Mouse (Mus musculus) c-Kit-positive CD71-positive TER-119-negative erythroid progenitor cells, embryonic 14.5 days (primary cell): ENCODE data around the gene Fbxl5.

Experiments
- DNase-seq: peaks from one replicate; pipeline ENCODE4 v3.0.0-alpha.2; 2013; ENCODE audit warnings: low read depth

Fbxl5 gene

DNA sequence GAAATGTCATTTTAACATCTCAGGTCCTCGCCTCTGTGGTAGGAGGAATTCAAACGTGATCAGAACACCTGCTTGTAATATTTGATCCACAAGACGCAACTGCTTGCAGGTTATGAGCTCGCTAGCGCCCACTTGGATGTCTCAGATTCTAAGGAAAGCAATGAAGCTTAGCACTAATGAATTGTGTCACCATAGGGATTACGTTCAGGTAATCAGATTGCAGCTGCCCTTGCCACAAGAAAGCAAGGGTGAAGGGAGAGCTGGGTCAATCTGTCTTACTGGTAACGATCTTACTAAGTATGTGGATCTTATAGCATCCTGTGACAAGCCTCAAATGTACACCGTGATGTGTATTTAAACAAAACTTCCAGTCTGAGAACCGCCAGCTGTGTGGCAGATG lies 5.9 kb upstream of the Fbxl5 start:
- DNase-seq = no peak

DNA sequence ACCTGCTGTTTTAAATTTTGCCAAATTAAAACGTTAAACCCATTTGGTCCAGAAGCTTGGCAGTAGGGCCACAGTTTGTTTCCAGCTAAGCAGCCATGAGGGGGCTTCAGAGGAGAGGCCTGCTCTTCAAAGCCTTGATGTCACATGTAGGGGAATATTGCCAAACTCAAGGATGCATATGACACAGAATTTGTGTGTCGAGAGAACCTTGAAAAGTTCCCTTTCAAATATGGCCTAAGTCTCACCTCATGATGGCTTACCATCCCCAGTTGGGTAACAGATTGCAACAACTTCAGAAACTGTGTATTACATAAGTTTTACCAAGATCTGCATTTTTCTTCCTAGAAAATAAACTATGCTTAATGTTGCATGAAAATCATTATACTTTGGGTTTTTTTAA lies 5.4 kb upstream of the Fbxl5 start:
- no peak for DNase-seq

DNA sequence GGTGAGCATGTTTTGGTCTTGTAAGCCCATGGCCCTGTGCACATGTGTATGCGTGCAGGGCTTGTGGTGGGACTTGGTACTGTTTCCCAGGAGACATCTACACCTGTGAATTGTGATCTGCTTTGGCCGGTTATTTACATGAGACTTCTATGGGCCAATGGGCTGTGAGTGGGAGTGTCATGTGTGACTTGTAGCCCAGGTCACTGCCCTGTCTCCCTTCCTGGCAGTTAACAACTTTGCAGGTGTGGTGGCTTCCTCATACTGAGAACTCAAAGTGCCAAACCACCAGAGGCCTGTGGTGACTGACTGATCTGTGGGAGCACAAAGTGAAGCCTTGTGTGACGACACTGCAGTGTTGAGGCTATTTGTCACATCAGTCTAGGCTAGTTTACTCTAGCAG lies 3.1 kb upstream of the Fbxl5 start:
- DNase-seq = no peak

DNA sequence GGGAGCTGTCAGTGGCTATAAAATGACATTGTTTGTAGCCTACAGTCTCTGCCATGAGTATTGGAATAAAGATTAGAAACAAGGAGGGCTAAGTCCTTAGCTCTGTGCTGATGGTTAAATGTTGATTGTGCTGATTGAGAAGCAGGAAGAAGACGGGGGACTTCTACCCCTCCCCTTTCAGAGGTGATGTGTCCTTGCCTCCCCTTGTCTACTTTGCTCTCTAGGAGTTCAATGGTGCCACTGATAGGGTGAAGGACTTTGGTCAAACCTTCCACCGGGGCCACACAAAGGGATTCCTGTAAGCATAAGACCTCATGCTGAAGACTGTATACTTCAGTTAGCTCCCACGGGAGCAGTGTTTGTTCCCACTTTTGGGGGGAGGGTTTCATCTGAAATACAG lies 1.4 kb upstream of the Fbxl5 start:
- DNase-seq = no peak

DNA sequence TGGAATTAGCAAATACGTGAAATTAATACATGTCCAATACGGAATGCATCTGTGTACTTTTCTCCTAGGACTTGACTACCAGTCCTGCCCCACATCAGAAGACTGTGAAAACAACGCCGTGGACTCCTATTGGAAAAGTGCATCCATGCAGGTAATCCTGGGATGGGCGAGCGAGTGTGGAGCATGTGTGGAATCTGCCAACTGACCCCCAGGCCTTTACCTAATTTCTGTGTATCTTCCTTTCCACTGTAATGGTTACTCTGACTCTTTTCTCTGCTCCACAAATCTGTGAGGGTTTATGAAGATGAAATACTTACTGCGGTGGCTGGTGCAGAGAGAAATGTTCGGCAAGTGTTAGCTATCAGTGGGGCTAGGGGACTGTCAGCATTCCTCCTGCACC lies 761 bp upstream of the Fbxl5 start:
- no peak for DNase-seq

DNA sequence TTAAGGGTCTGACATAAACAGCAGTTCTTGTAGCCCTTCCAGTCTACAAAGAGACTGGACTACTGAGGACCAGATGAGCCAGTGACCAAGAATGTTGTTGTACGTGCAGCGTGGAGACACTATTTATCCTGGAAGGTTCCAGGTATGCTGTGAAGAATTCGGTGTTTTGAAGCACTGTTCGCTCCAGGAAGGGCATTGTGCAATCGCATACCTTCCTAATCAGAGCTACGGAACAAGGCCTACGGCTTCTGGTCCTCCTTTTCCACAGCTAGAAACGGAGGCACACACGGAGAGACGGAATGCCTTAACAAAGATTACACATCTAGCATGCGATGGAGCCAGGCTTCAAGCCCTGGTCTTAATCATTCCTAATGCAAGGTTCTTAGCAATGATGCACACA lies 653 bp downstream of the Fbxl5 start:
- DNase-seq = no peak

DNA sequence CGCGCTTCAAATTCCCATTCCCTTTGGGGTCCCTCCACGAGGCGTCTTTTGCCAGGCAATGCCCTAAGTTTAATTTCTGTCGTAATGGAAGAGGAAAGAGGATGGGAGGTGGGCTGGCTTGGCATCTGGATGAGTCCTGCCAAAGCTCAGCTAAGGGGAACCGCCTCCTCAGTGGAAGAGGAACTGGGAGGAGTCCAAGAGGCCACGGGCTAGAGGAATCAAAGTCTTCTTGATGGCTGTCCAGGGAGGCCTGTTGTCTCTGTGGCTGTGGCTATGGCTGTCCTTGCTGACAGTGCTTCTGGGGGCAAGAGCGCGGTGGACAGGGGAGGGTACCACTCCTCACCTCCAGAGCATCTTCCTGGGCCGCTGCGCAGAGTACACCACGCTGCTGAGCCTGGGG lies 2.7 kb downstream of the Fbxl5 start, which contains the start of gene Bst1:
Bst1 (plus strand) TSS at position 191 of the 400 bp plus-strand sequence.
- DNase-seq = no peak

DNA sequence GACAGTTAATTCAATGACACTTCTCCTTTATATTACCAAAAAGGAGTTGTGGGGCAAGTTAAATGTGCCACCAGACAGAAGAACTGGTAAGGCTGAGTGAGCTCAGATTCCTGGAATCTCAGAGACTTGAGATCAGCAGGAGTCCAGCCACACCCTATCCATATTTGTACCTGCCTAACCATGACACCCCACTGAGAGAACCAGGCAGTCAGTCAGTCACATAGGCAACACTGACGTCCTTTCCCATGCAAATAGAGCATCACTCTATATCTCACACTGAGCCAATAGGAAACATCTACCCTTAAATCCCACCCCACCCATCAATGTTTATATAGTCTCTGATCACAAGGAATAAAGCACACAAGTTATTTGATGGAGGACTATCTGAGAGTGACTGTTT lies 5.7 kb downstream of the Fbxl5 start:
- DNase-seq = no peak

DNA sequence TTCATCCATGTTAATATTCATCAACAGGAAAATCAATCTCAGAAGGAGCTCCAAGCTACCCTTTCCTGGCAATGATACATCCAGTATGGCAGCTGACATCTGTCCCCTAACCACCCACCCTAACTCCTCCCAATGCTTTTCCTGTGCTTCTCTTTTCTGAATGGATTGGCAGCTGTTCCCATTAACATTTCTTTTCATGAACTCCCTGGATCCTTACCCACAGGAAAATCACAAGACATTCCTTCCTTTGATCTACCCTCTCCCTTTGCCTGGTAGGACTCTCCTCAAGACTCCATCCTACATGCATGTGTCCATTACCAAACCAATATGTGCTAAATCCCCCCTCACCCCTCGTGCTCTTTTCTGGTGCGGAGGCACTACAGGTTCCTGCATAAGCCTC lies 6.9 kb downstream of the Fbxl5 start:
- DNase-seq = no peak

DNA sequence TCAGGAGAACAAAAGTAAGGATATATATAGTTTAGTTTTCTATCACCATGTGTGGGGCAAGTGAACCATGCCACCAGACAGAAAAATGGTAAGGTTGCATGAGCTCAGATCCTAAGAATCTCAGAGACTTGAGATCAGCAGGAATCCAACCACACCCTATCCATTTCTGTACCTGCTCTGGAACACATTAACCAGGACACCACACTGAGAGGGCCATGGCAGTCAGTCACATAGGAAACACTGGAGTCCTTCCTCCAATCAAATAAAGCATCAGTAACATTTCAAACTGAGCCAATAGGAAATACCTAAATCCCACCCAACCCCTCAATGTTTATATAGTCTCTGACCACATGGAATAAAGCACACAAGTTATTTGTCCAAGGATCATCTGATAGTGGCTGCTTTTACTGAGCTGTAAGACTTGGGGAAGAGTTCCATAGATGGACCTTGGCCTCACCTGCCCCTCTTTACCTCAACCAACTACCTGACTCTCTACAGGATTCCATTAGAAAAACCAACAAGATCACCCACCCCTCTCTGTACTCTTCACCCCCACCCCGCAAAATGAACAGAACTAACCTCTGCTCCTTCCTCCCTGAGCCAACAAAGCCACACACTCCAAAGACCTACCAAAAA lies 10.9 kb downstream of the Fbxl5 start:
- no peak for DNase-seq

DNA sequence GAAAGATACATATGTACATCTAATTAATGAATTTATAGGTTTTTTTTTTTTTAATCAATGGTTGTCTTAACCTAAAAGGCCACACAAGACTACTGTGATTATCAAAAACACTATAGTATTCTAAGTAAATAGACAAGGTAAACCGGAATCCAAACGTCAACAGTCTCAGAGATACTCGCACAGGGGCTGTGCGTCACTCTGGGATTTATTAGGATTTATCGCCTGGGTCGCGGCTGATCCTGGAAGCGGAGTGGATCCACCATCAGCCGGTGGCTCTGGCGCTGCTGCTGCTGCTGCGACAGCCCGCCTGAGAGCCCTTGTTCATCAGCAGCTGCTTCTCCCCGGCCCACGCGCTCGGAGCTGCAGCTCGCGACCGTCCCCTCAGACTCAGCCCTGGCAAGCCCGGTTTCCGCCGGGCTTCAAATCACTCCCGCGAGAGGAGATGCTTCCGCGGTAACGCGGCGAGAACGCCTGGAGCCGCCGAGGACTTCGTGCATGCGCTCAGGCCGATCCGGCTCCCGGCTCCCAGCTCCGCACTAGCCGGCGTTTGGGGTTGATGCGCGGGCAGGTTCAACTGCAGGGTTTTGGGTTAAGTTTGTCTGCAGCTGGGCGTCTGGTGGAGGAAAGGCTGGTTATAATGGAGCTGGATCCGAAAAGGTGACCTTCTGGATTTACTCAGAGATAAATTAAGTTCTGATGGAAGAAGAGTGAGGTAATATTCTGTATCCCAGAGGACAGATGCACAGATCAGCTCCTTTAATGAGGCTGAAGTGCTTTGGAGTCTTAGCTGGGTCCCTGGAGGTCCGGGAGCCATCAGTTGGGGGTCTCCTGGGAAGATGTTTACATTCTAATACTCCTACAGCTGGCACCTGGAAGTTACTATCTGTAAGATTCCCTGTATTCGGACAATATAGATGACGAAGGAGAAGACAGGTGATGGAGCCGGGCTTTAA lies 13.4 kb downstream of the Fbxl5 start:
- DNase-seq = peak; percentile 7

DNA sequence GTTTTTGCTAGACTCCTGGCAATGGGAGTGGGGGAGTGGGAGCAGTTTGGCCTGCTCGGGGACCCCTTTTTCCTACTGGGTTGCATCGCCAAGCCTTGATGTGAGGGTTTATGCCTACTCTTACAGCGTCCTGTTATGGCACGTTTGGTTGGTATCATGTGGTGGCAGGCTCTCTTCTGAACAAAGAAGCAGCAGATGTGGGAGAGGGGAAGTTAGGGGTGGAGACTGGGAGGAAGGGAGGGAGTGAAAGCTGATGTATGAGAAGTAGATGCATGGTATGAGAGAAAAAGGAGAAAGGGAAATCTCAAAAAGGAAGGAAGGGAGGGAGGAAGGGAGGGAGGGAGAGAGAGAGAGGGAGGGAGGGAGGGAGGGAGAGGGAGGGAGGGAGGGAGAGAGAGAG lies 14.5 kb downstream of the Fbxl5 start:
- DNase-seq = no peak

DNA sequence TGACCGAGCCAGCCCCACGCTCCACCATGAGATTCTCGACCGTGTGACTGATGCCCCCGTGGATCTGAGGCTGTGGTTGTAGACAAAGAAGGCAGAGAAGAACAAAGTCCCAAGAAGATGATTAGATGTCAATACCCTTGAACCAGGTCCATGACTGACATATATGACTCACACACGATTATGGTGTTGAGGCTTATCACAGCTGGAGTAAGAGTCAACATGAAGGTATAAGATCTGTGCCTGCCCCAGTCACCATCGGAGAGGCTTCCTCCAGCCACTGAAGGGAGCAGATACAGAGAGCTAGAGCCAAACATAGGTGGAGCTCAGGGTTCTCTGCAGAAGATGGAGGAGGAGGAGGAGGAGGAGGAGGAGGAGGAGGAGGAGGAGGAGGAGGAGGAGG lies 15.1 kb downstream of the Fbxl5 start:
- no peak for DNase-seq

DNA sequence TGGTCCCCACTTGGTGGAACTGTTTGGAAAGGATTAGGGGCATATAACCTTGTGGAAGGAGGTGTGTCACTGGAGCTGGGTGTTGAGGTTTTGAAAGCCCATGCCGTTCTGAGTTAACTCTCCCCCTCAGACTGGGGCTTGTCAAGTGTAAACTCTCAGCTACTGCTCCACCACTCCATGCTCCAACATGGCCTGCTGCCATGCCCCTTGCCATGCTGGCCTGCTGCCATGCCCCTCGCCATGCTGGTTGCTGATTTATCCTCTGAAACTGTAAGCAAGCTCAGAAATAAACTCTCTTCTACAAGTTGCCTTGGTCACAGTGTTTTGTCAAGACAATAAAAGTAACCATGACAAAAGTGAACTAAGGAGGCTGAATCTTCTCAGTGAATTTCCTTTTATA lies 16.0 kb downstream of the Fbxl5 start:
- DNase-seq = no peak

DNA sequence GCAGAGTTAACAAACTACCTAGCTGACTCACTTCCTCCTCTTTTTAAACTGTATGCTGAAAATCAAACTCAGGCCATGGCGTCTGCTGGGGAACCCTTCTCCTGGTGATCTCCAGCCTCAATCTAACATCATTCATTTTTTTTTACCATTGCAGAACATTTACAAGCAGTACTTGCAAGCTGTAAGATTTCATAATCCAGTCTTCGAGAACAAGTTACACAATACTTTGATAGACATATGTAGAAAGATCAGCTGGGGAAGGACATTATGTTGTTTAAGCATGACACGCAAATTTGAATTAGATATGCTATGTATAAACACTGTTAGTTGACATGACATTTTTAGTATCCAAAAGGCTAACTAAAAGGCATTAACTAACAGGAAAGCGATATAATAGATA lies 19.6 kb downstream of the Fbxl5 start:
- DNase-seq = no peak

DNA sequence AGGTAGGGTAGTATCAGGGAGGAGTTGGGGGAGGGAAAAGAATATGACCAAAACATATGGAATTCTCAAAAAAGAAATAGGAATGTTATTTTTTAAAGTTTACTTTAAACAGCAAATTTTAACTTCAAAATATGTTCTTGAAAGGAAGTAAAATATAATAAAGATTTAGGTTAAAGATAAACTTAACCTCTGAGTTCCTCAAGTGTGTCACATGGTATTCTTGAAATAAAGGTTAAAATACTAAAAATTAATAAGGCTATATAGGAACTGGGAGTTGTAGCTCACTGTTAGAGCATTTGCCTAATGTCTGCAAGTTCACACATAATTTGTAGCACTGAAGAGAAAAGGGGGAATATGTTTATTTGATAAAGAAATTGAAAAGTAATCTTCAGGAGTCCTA lies 20.2 kb downstream of the Fbxl5 start:
- DNase-seq = no peak

DNA sequence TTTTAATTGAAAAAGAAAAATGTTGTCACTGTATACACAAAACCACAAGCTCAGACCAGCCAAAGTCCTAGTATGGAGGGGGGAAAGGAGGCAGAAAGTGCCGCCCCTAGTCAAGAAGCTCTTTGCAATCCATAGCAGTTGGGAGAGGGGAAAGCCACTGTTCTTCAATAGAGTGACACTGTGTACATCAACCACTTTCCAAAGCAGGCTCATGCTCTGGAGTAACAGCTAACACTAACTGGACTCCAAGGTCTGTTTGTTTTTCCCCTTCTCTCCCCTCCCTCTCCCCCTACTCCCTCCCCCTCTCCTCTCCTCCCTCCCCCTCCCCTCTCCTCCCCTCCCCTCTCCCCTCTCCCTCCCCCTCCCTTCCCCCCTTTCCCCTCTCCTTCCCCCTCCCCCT lies 20.7 kb downstream of the Fbxl5 start:
- DNase-seq = no peak

DNA sequence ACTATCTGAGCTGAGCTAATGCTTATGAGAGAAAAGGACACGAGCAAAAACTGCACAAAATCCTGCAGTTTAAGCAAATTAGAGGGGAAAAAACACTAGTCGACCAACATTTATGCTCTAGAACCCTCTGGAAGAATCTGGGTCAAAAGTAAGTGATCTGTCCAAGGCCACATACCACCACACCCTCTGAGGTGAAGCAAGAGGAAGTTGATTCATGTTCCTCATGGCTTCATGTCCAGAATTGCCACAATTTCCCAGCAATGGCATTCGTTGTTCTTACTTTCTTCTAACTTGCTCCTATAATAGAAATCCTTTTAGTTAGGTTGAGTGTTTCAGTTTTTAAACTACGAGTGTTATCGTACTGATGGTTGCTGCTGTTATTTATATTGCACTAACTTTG lies 21.9 kb downstream of the Fbxl5 start:
- DNase-seq = no peak

DNA sequence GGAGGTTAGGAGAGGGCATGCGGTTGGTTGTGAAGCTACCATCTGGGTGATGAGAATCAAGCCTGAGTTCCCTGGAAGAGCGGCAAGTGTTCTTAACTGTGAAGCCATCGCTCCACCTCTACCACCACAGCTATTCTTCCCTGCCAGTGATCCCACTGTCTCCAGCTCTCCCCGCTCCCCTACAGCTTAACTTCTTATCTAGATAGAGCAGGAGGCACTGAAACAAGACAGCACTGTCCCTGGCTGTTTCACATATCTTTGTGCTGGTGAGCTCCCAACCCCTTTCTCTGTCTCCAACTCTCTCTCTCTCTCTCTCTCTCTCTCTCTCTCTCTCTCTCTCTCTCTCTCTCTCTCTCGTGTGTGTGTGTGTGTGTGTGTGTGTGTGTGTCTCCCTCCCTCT lies 29.1 kb downstream of the Fbxl5 start:
- no peak for DNase-seq

DNA sequence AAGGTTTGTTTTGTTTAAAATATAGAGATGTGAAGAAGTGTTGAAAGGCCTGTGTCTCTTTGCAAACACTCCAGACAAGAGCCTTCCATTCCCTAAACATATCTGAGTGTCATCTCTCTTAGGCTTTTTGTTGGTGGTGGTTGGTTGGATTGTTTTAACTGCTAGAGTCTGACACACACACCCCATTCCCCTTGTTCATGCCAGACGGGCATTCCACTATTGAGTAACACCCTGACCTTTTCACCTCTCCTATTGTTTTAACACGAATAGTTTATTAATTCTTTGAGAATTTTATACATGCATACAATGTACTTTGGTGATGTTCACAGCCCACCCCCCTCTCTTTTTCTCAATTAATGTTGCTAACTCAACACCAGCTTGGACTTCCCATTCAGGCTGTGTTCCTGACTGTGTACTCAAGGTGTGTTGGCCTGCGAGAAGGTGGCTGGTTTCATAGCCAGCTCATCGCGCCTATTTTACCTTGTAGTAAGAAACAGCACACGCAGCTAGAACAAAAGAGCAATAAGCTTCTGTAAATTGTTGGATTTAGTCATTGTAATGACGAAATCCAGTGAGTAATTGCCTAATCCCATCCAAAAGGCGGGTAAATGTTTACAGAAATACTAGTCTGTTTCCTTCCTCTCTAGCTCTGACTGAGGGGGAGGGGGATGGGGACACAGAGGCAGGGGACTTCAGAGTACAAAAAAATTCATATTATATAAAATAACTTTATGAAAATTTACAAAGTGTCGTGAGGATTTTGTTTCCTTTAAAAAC lies 33.3 kb downstream of the Fbxl5 start:
- DNase-seq = no peak

DNA sequence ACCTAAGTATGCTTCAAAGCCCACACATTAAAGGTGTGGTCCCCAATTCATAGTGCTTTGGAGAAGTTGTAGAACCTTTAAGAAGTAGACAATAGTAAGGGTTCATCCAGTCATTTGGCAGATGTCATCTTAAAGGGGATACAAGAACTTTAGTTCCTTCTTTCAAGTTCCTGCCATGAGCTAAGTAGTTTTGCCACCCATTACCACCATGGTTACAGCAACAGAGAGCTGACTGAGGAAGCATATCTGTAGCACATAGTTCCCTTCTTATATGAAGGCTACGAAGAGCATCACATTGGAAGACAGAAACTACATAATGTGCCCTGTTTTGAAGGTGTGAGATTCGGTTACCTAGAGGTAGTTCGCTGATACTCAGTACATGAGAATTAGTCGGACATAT lies 34.8 kb downstream of the Fbxl5 start:
- no peak for DNase-seq

DNA sequence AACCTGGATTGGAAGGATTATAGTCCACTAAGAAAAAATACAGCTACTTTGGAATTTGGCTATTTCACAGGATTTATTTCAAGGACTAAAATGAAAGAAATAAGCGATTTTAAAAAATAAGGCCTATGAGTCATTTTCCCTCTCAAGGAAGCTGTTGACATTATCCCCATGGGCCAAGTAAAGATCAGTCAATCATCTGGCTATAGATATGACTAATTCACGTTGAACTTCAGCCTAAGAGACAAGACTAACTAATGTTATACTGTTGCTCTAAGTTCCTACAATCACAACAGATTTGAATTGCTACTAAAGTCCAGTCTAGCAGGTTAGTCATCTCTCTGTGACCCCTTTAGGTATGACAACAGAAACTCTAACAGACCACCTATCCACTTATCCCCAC lies 37.4 kb downstream of the Fbxl5 start:
- DNase-seq = no peak
